Mouse (Mus musculus): ENCODE data around the gene Trmt2a.

The Trmt2a gene

GRCm38 (mm10) chr16:18289067-18289588, 40.6 kb downstream of the Trmt2a start, which contains the start of gene Dgcr8:
TSS of gene Dgcr8 (minus strand) at chr16:18289246.
- DNase-seq (ENCODE audit: low read depth): peak; percentile 95

- DNase-seq (ENCODE audit: low read depth): peak; percentile 45
Observed at GRCm38 (mm10) chr16:18289614-18290013, 41.1 kb downstream of the Trmt2a start.

All from 416B (cell line).